Mouse (Mus musculus): ENCODE results near the gene Nf1. TPM values are rescaled to one million over a fixed set of nuclear protein-coding genes. Genes with fewer than 3 reads are reported as not detected.
A peak's percentile ranks its signal among the peaks of the same experiment; 100 is the strongest.

Nf1 gene
- polyA plus RNA-seq, 1 experiment from 2014 or later = 10.4 TPM

GRCm38 (mm10) chr11:79570319-79570718 is 230.8 kb downstream of the Nf1 start:
- H3K9me3 ChIP-seq (ENCODE audit: control insufficient read depth, low read length) = no peaks in the 10 kb centered on the region
- no peak overlapping the region for H3K27ac ChIP-seq (ENCODE audit: low read depth, low read length)
- H3K4me3 ChIP-seq (ENCODE audit: low read depth, low read length) = no peak overlapping the region
- 94% methylated on average over 2 of the region's 2 CpGs for WGBS
- H3K27me3 ChIP-seq (ENCODE audit: control insufficient read depth, insufficient read depth, low read length) = no peaks in the 10 kb centered on the region
- H3K4me1 ChIP-seq (replicated peaks; ENCODE audit: control insufficient read depth, insufficient read depth, low read length) = no peaks in the 10 kb centered on the region
- no peak for DNase-seq (ENCODE audit: low spot score)
- no peak overlapping the region for H3K4me2 ChIP-seq (ENCODE audit: low read depth, low read length, severe bottlenecking)
- H3K9ac ChIP-seq (ENCODE audit: low read length) = no peak overlapping the region
- peaks cover 16% of the 10 kb centered on the region for H3K36me3 ChIP-seq (ENCODE audit: control insufficient read depth, insufficient read depth, low read length)
- no peak for ATAC-seq (replicated peaks; ENCODE audit: low FRiP score)

- Histone ChIP-seq H3K9ac (ENCODE audit: low read length) (no peak overlapping the region), H3K4me3 (ENCODE audit: low read depth, low read length) (no peak overlapping the region), H3K36me3 (ENCODE audit: control insufficient read depth, insufficient read depth, low read length) (peaks cover 8% of the 10 kb centered on the region), H3K9me3 (ENCODE audit: control insufficient read depth, low read length) (no peaks in the 10 kb centered on the region), H3K27me3 (ENCODE audit: control insufficient read depth, insufficient read depth, low read length) (no peaks in the 10 kb centered on the region), H3K4me2 (ENCODE audit: low read depth, low read length, severe bottlenecking) (no peak overlapping the region), H3K4me1 (replicated peaks; ENCODE audit: control insufficient read depth, insufficient read depth, low read length) (no peaks in the 10 kb centered on the region), H3K27ac (ENCODE audit: low read depth, low read length) (no peak overlapping the region)
- DNase-seq (ENCODE audit: low spot score) (no peak), ATAC-seq (replicated peaks; ENCODE audit: low FRiP score) (no peak)
- WGBS = 79% methylated on average over 3 of the region's 3 CpGs
Measured at GRCm38 (mm10) chr11:79573836-79574235, 234.3 kb downstream of the Nf1 start.

- Histone ChIP-seq H3K9me3 (ENCODE audit: control insufficient read depth, low read length) (no peaks in the 10 kb centered on the region), H3K36me3 (ENCODE audit: control insufficient read depth, insufficient read depth, low read length) (peaks cover 2% of the 10 kb centered on the region), H3K27ac (ENCODE audit: low read depth, low read length) (no peak overlapping the region), H3K4me2 (ENCODE audit: low read depth, low read length, severe bottlenecking) (no peak overlapping the region), H3K27me3 (ENCODE audit: control insufficient read depth, insufficient read depth, low read length) (no peaks in the 10 kb centered on the region), H3K9ac (ENCODE audit: low read length) (no peak overlapping the region), H3K4me3 (ENCODE audit: low read depth, low read length) (no peak overlapping the region), H3K4me1 (replicated peaks; ENCODE audit: control insufficient read depth, insufficient read depth, low read length) (no peaks in the 10 kb centered on the region)
- DNase-seq (ENCODE audit: low spot score) (no peak), ATAC-seq (replicated peaks; ENCODE audit: low FRiP score) (no peak)
- 95% methylated on average over 14 of the region's 14 CpGs for WGBS
Measured at GRCm38 (mm10) chr11:79575383-79576073, 236.0 kb downstream of the Nf1 start.

GRCm38 (mm10) chr11:79577741-79578140 is 238.2 kb downstream of the Nf1 start:
- WGBS = 52% methylated on average over 5 of the region's 5 CpGs
- no peaks in the 10 kb centered on the region for H3K9me3 ChIP-seq (ENCODE audit: control insufficient read depth, low read length)
- H3K27me3 ChIP-seq (ENCODE audit: control insufficient read depth, insufficient read depth, low read length) = no peaks in the 10 kb centered on the region
- H3K4me1 ChIP-seq (replicated peaks; ENCODE audit: control insufficient read depth, insufficient read depth, low read length) = no peaks in the 10 kb centered on the region
- H3K4me3 ChIP-seq (ENCODE audit: low read depth, low read length) = no peak overlapping the region
- DNase-seq (ENCODE audit: low spot score) (peak; percentile 78), ATAC-seq (replicated peaks; ENCODE audit: low FRiP score) (no peak)
- H3K9ac ChIP-seq (ENCODE audit: low read length) = no peak overlapping the region
- H3K27ac ChIP-seq (ENCODE audit: low read depth, low read length) = no peak overlapping the region
- H3K36me3 ChIP-seq (ENCODE audit: control insufficient read depth, insufficient read depth, low read length) = no peaks in the 10 kb centered on the region; the same call in 1 of the 2 replicates
- no peak overlapping the region for H3K4me2 ChIP-seq (ENCODE audit: low read depth, low read length, severe bottlenecking)

- no peak for ATAC-seq (replicated peaks; ENCODE audit: low FRiP score)
- H3K4me1 ChIP-seq (replicated peaks; ENCODE audit: control insufficient read depth, insufficient read depth, low read length) = no peaks in the 10 kb centered on the region
- no peak overlapping the region for H3K9ac ChIP-seq (ENCODE audit: low read length)
- no peaks in the 10 kb centered on the region for H3K27me3 ChIP-seq (ENCODE audit: control insufficient read depth, insufficient read depth, low read length)
- 54% methylated on average over 4 of the region's 4 CpGs for WGBS
- DNase-seq (ENCODE audit: low spot score) = no peak
- no peaks in the 10 kb centered on the region for H3K36me3 ChIP-seq (ENCODE audit: control insufficient read depth, insufficient read depth, low read length)
- H3K9me3 ChIP-seq (ENCODE audit: control insufficient read depth, low read length) = no peaks in the 10 kb centered on the region
- H3K27ac ChIP-seq (ENCODE audit: low read depth, low read length) = no peak overlapping the region
- no peak overlapping the region for H3K4me2 ChIP-seq (ENCODE audit: low read depth, low read length, severe bottlenecking)
- H3K4me3 ChIP-seq (ENCODE audit: low read depth, low read length) = no peak overlapping the region
Measured at GRCm38 (mm10) chr11:79580660-79581059, 241.2 kb downstream of the Nf1 start.

GRCm38 (mm10) chr11:79581257-79581656 is 241.8 kb downstream of the Nf1 start:
- no peaks in the 10 kb centered on the region for H3K27me3 ChIP-seq (ENCODE audit: control insufficient read depth, insufficient read depth, low read length)
- no peak overlapping the region for H3K4me2 ChIP-seq (ENCODE audit: low read depth, low read length, severe bottlenecking)
- DNase-seq (ENCODE audit: low spot score) (no peak), ATAC-seq (replicated peaks; ENCODE audit: low FRiP score) (no peak)
- H3K9me3 ChIP-seq (ENCODE audit: control insufficient read depth, low read length) = no peaks in the 10 kb centered on the region
- H3K4me1 ChIP-seq (replicated peaks; ENCODE audit: control insufficient read depth, insufficient read depth, low read length) = no peaks in the 10 kb centered on the region
- H3K36me3 ChIP-seq (ENCODE audit: control insufficient read depth, insufficient read depth, low read length) = no peaks in the 10 kb centered on the region
- WGBS = 87% methylated on average over 6 of the region's 6 CpGs
- H3K4me3 ChIP-seq (ENCODE audit: low read depth, low read length) = no peak overlapping the region
- no peak overlapping the region for H3K27ac ChIP-seq (ENCODE audit: low read depth, low read length)
- H3K9ac ChIP-seq (ENCODE audit: low read length) = no peak overlapping the region

- H3K4me2 ChIP-seq (ENCODE audit: low read depth, low read length, severe bottlenecking) = no peak overlapping the region
- no peaks in the 10 kb centered on the region for H3K27me3 ChIP-seq (ENCODE audit: control insufficient read depth, insufficient read depth, low read length)
- H3K4me3 ChIP-seq (ENCODE audit: low read depth, low read length) = no peak overlapping the region
- no peaks in the 10 kb centered on the region for H3K9me3 ChIP-seq (ENCODE audit: control insufficient read depth, low read length)
- no peak overlapping the region for H3K9ac ChIP-seq (ENCODE audit: low read length)
- ATAC-seq (replicated peaks; ENCODE audit: low FRiP score) (peak; percentile 71; the same call in 1 of the 2 replicates), DNase-seq (ENCODE audit: low spot score) (peak; percentile 81)
- H3K4me1 ChIP-seq (replicated peaks; ENCODE audit: control insufficient read depth, insufficient read depth, low read length) = no peaks in the 10 kb centered on the region
- WGBS = 6% methylated on average over 5 of the region's 5 CpGs
- H3K27ac ChIP-seq (ENCODE audit: low read depth, low read length) = no peak overlapping the region
- H3K36me3 ChIP-seq (ENCODE audit: control insufficient read depth, insufficient read depth, low read length) = no peaks in the 10 kb centered on the region
Measured at GRCm38 (mm10) chr11:79584191-79584590, 244.7 kb downstream of the Nf1 start.

- Histone ChIP-seq H3K4me3 (ENCODE audit: low read depth, low read length) (no peak overlapping the region), H3K27ac (ENCODE audit: low read depth, low read length) (no peak overlapping the region), H3K9me3 (ENCODE audit: control insufficient read depth, low read length) (no peaks in the 10 kb centered on the region), H3K4me1 (replicated peaks; ENCODE audit: control insufficient read depth, insufficient read depth, low read length) (peaks cover 5% of the 10 kb centered on the region; the same call in 1 of the 2 replicates), H3K9ac (ENCODE audit: low read length) (no peak overlapping the region), H3K36me3 (ENCODE audit: control insufficient read depth, insufficient read depth, low read length) (no peaks in the 10 kb centered on the region), H3K4me2 (ENCODE audit: low read depth, low read length, severe bottlenecking) (no peak overlapping the region), H3K27me3 (ENCODE audit: control insufficient read depth, insufficient read depth, low read length) (peaks cover 11% of the 10 kb centered on the region)
- WGBS = 48% methylated on average over 14 of the region's 14 CpGs
- DNase-seq (ENCODE audit: low spot score) (peak; percentile 67), ATAC-seq (replicated peaks; ENCODE audit: low FRiP score) (no peak)
Measured at GRCm38 (mm10) chr11:79589317-79590075, 250.0 kb downstream of the Nf1 start.
